Mouse (Mus musculus) cerebellum, postnatal 14 days (tissue): ENCODE measurements at regions not wholly inside any gene's neighbourhood (a gene's known extent, or its start where the extent isn't known, plus 50 kb on each side); places are given as distances from the start of the nearest gene placed in this dataset.

Experiments
- DNase-seq, 2 experiments: peaks; one replicate each; pipeline ENCODE4 v3.0.0; 2021; ENCODE audit warnings: mixed read lengths in 2 of 2

DNA sequence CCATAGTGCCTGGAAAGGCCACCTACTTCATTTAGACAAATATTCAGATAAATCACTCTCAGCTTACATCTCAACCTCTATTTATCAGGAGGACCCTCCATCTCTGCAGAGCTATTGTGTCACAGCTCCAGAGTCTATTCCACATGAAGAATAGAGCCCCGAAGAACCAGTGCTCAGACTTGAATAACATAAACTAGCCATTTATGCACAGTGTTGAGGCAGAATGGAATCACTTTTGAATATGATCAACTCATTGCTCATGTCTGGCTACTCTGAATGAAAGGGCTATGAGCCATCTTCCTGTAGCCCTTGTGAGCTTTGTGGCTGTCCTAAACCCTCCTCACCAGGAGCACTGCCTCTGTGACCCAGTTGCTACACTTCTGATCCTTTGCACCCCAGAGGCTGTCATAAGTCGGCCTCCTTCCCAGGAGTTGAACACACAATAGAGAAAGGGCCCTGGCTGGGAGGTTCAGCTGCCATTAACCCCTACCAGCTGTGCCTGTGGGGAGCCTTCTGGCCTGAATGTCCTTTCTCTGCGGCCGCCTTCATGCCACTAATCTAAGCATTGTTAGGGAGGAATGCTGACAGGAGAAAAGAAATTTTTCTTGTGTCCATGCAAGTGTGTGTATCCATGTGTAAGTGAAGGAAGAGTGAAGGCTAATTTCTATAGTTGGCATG is 195.5 kb upstream of the Sp8 start:
- DNase-seq, result no peak

DNA sequence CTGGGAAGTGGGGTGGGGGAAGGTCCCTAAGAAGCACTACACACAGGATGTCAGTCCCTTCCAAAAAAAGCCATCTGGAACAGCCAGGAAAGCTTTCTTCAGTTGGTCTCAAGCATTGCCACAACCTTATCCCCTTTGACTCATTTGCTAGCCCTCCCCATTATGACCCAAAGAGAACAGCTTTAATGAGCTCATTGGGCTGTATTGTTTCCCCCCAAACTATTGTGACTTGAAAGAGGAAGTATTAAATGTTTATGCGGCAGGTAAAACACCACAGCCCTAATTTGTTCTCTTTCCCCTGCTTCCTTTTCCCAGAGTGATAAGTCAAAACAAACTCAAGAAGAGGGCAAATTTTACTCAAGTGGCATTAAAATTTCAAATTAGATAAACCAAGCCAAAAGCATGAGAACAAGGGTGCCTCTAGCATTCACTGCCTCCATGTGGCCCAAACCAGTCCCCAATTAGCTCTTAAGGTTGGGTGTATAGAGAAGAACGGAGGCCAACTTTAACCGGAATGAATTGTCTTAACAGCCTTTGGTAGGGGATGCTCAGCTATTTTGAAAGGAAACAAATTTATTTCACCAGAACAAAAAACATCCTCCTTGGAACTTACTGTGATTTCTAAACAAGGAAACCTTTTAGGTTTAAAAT is 196.7 kb upstream of the Sp8 start:
- DNase-seq, result no peak

- DNase-seq, result no peak
These were observed 197.5 kb upstream of the Sp8 start for GRCm38 (mm10) chr12:118648673-118649072.

DNA sequence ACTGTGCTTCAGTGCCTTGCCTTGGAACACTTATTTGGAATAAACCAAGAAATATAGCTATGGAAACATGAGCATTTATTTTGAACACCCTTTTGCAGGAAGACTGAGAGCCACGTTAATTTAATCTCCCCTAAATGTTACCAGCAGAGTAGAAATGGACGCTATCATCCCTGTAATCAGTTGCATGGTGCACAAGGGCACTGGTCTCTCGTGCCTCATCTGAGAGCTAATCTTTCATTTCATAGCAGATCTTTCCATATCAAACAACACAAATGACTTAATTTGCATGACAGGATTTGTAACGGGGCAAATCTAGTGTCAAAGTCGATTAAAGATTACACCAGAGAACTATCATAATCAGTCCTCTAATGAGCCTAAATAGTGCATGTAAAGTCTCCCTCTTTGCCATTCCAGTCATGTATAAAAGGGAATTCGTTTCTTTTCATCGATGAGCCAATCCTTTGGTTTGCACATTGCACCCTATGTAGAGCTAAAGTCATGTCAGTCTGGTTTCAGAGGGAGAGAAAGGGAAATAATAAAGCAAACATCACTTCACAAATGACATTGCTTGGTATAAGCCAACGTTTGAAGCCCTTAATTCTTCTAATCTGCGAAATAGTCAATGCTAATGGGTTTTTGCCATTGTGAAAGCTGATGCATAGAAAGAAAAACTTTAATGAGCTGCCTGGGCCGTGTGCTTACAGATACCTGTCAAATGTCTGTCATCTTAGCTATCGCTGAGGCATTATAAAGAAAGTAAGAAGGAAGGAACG is 198.7 kb upstream of the Sp8 start:
- no peak for DNase-seq

DNA sequence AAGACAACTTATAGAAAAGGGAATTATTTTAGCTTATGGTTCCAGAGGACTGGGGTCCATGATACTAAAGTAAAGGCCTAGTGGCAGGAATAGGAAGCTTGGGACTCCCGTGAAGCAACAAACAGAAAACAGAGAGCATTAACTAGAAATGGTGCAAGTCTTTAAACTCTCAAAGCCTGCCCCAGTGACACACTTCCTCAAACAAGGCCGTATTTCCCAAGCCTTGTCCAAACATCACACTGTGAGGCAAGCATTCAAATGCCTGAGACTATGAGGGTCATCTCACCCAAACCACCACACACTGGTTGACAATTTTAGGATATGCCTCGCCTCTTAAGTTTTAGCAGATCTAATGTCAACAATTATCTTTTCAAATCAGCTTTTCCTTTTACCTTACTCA is 205.2 kb upstream of the Sp8 start:
- no peak for DNase-seq

GRCm38 (mm10) chr12:118637214-118637613 is 208.9 kb upstream of the Sp8 start:
- no peak for DNase-seq

DNA sequence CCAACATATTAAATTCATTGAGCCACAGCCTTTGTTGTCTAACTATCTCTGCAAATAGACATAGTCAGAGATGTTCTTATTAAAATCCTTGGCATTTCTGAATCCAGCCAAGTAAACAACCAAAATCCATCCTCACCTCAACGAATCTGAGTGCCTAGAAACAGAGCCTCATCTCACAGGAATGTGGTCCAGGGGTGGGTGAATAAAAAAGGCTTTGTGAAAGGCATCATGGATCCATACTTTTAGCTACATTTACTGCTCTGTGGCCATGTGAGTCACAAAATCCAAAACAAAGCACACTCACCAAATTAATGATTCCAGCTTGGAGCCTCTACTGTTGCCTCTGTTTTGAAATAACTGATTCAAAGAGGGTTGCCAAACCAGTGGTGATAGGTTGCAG is 210.7 kb upstream of the Sp8 start:
- no peak for DNase-seq

- DNase-seq, result no peak
These were observed 215.8 kb upstream of the Sp8 start for GRCm38 (mm10) chr12:118630373-118630772.

DNA sequence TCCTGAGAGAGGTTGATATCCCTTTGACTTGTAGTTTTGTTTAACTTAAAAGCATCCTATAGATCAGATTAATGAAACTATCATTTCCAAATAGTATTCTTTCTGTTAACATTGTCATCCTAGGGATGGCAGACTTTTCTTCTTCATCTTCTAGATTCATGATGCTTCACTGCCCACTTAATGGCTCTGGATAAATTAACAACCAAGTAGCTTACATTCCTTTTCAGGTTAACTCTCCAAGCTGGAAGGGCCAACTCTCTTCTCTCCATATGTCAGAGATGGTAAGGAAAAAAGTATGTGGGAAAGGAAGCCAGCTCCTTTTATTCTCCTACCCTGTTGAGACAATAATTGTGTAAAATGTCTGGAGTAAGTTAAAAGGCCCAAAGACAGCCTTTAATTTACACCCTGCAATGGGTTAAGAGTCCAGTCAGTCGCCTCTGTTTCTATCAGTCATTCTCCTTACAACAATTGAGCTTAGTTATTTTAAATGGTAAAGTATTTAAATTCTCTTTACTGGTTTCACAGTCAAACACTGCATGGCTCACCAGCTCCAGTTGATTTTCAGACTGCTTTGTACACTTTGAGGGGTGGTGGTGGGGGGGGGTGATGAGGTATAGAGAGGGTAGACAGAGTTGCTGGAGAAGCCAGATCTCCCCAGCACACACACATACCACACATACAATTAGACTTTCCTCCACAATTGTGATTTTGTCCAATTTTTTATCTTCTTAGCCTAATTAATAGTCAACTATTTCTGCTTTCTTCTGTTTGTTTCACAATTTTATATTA is 224.2 kb upstream of the Sp8 start:
- DNase-seq, result no peak

DNA sequence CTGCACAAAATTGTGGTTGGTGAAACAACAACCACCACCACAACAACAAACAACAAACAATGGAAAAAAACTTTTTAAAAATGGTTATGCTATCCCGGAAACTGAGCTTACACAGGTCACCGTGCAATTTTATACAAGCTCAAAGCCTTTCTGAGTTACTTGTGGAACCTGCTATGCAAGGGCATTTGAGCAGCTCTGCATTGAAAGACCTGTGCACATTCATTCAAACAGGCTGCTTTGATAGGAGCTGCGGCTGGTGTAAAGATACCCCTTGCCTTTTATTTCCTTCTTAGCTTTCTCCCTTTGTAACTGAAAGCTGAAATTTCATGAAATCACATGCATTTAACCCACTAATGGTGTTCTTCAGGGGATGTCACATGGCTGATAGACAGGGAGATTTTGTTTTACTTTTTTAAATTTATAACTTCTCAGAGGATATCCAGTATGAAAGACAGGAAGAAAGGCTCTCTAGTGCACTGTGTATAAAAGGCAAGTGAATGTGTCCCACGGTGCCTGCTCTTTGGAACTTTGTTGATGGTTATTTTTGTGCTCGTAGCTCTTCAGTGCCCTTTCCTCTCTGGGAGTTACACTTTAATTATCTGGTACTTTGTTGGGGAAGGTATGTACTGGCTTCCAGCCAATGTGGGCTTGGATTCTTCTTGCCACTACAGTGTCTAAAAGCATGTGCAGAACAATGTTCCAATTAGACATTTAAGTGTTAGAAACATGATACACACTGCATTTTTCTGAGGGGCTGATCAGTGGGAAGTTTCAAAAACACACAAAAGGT is 225.1 kb upstream of the Sp8 start:
- DNase-seq, result no peak

DNA sequence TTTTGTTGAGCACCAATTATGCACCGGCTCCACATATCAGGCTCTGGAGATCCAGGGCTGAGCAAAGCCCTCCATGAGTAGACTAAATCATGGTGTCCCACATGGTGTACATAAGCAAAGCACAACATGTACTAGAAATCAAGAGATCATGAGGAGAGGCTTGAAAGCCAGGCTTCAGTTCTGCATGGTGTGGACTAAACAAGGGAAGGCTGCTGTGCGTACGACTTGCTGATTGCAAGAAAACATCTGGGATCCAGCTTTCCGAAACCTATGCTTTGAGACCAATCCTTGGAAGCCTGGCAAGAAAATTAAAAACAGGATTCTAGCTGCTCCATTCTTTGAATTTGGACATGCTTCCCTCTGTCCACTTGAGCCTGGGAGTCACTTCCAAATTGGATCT is 249.1 kb upstream of the Sp8 start:
- DNase-seq, result no peak

DNA sequence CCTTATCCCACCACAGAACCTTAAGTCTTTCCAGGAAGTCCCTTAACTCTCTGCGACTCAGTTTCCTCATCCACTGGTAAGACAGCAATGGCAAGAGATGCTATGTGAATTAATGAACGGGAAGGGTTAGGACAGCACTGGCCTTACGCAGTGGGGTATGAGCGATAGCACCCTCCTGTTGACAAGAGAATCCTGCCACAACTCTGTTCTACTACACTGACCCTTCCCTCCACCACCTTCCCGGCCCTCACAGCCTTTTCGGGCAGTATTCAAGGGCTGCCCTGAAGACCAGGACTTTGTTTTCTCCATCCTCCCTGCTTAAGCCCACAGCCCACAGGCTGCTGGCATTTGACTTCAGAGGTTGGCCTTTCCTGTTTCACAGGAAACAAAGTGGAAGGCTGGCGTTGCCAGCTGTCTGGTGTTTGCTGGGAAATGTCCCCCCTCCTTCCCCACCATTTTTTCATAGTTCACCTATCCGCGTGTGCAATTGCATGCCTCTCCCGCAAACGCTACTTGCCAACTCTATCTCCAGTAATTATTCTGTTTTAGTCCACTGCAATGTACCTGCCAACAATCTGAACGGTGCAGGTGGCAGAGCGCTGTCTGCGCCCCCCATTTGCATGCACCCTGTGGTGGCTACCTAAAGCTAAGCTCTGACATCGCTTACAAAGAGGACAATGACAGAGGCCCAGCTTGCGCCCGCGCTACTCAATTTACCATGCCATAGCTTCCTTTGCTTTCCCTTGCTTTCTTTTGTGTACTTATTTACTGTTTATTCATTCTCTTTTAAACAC is 251.2 kb upstream of the Sp8 start:
- peak; percentile 5 to 23 for DNase-seq

- peak; percentile 57 to 67 for DNase-seq
These were observed 262.1 kb upstream of the Sp8 start for GRCm38 (mm10) chr12:118583829-118584628.

- no peak for DNase-seq
These were observed 268.6 kb upstream of the Sp4 start for GRCm38 (mm10) chr12:118569811-118570210.

- no peak for DNase-seq
These were observed 265.4 kb upstream of the Sp4 start for GRCm38 (mm10) chr12:118566681-118567080.

GRCm38 (mm10) chr12:118564394-118565112 is 263.3 kb upstream of the Sp4 start:
- peak; percentile 5 to 14 for DNase-seq

GRCm38 (mm10) chr12:118562226-118562625 is 261.0 kb upstream of the Sp4 start:
- DNase-seq, result no peak

DNA sequence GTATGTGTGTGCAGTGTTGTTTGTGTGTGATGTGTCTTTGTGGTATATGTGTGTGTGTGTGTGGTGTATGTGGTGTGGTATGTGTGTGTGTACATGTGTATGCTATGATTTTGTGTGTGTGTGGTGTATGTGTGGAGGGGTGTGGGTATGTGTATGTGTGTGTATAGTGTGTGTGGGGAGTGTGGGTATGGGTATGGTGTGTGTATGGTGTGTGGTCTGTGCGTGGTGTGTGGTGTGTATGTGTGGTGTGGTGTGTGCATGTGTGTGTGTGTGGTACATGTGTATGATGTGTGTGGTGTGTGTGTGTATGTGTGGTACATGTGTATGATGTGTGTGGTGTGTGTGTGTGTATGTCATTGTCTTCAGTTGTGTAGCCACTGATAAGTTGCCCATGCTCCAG is 247.8 kb upstream of the Sp4 start:
- DNase-seq, result no peak

- no peak for DNase-seq
These were observed 239.1 kb upstream of the Sp4 start for GRCm38 (mm10) chr12:118540336-118540735.

DNA sequence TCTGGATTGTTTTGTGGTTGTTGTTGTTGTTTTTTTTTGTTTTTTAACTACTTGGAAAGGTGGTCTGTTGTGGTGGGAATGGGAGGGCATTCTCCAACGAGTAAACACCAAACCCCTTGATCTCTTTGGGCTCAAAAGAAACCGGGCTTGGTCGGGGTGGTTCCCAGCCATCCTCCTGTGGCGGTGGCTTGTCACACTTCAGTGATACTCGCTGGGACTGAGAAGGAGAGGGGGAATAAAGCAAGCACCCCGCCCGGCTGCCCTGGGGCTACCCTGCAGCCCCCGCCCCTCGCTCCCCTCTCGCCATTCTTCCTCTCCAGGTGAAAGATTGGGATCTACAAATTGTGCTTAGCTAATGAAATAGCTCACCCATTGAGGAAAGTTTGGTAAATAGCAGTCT is 229.3 kb upstream of the Sp4 start:
- DNase-seq, result no peak
